Mouse (Mus musculus): ENCODE measurements at regions not wholly inside any gene's neighbourhood (a gene's known extent, or its start where the extent isn't known, plus 50 kb on each side); places are given as distances from the start of the nearest gene placed in this dataset.
A peak's percentile ranks its signal among the peaks of the same experiment; 100 is the strongest.

GRCm38 (mm10) chr5:62545785-62546184 is 220.2 kb downstream of the Arap2 start:
- ATAC-seq (replicated peaks; ENCODE audit: low FRiP score, low read depth) (no peak), DNase-seq (ENCODE audit: low spot score) (no peak)
- Histone ChIP-seq H3K4me3 (replicated peaks; ENCODE audit: low read depth, low read length) (no peak overlapping the region), H3K4me1 (replicated peaks; ENCODE audit: insufficient read depth, low read length) (no peaks in the 10 kb centered on the region), H3K36me3 (ENCODE audit: insufficient read depth, low read length) (no peaks in the 10 kb centered on the region), H3K4me2 (ENCODE audit: low read length) (no peak overlapping the region), H3K9ac (ENCODE audit: low read depth, low read length) (no peak overlapping the region), H3K9me3 (replicated peaks; ENCODE audit: low read length) (no peaks in the 10 kb centered on the region), H3K27ac (no peak overlapping the region), H3K27me3 (ENCODE audit: insufficient read depth, low read length) (no peaks in the 10 kb centered on the region)
- no peak for TF ChIP-seq CTCF (IDR thresholded peaks at IDR 0.05; ENCODE audit: low read depth)

GRCm38 (mm10) chr5:62539304-62539703 is 226.7 kb downstream of the Arap2 start:
- H3K9ac ChIP-seq (ENCODE audit: low read depth, low read length): no peak overlapping the region
- no peak overlapping the region for H3K4me2 ChIP-seq (ENCODE audit: low read length)
- TF ChIP-seq CTCF (IDR thresholded peaks at IDR 0.05; ENCODE audit: low read depth): no peak
- H3K27me3 ChIP-seq (ENCODE audit: insufficient read depth, low read length): no peaks in the 10 kb centered on the region
- no peak for DNase-seq (ENCODE audit: low spot score)
- no peak overlapping the region for H3K4me3 ChIP-seq (replicated peaks; ENCODE audit: low read depth, low read length)
- WGBS: 90% methylated on average over 2 of the region's 2 CpGs
- H3K27ac ChIP-seq: no peak overlapping the region
- H3K4me1 ChIP-seq (replicated peaks; ENCODE audit: insufficient read depth, low read length): no peaks in the 10 kb centered on the region
- ATAC-seq (replicated peaks; ENCODE audit: low FRiP score, low read depth): no peak
- no peaks in the 10 kb centered on the region for H3K36me3 ChIP-seq (ENCODE audit: insufficient read depth, low read length)
- no peaks in the 10 kb centered on the region for H3K9me3 ChIP-seq (replicated peaks; ENCODE audit: low read length)

- Histone ChIP-seq H3K27ac (no peak overlapping the region), H3K4me3 (replicated peaks; ENCODE audit: low read depth, low read length) (no peak overlapping the region), H3K4me1 (replicated peaks; ENCODE audit: insufficient read depth, low read length) (no peaks in the 10 kb centered on the region), H3K27me3 (ENCODE audit: insufficient read depth, low read length) (no peaks in the 10 kb centered on the region), H3K4me2 (ENCODE audit: low read length) (no peak overlapping the region), H3K36me3 (ENCODE audit: insufficient read depth, low read length) (no peaks in the 10 kb centered on the region), H3K9ac (ENCODE audit: low read depth, low read length) (no peak overlapping the region), H3K9me3 (replicated peaks; ENCODE audit: low read length) (no peaks in the 10 kb centered on the region)
- DNase-seq (ENCODE audit: low spot score): no peak
- no peak for ATAC-seq (replicated peaks; ENCODE audit: low FRiP score, low read depth)
- 88% methylated on average over 1 of the region's 1 CpGs for WGBS
- no peak for TF ChIP-seq CTCF (IDR thresholded peaks at IDR 0.05; ENCODE audit: low read depth)
These were observed 254.1 kb downstream of the Arap2 start for GRCm38 (mm10) chr5:62511827-62512226.

- Histone ChIP-seq H3K4me1 (replicated peaks; ENCODE audit: insufficient read depth, low read length) (no peaks in the 10 kb centered on the region), H3K9ac (ENCODE audit: low read depth, low read length) (no peak overlapping the region), H3K4me3 (replicated peaks; ENCODE audit: low read depth, low read length) (no peak overlapping the region), H3K9me3 (replicated peaks; ENCODE audit: low read length) (no peaks in the 10 kb centered on the region), H3K4me2 (ENCODE audit: low read length) (no peak overlapping the region), H3K36me3 (ENCODE audit: insufficient read depth, low read length) (no peaks in the 10 kb centered on the region), H3K27ac (no peak overlapping the region), H3K27me3 (ENCODE audit: insufficient read depth, low read length) (no peaks in the 10 kb centered on the region)
- TF ChIP-seq CTCF (IDR thresholded peaks at IDR 0.05; ENCODE audit: low read depth): no peak
- ATAC-seq (replicated peaks; ENCODE audit: low FRiP score, low read depth) (no peak; the same call in 1 of the 2 replicates), DNase-seq (ENCODE audit: low spot score) (peak; percentile 62)
- WGBS: 31% methylated on average over 5 of the region's 5 CpGs
These were observed 282.4 kb downstream of the Arap2 start for GRCm38 (mm10) chr5:62483521-62483920.

GRCm38 (mm10) chr5:62480967-62481366 is 285.0 kb downstream of the Arap2 start:
- ATAC-seq (replicated peaks; ENCODE audit: low FRiP score, low read depth) (no peak), DNase-seq (ENCODE audit: low spot score) (peak; percentile 45)
- H3K4me2 ChIP-seq (ENCODE audit: low read length): no peak overlapping the region
- peak; percentile 64 for TF ChIP-seq CTCF (IDR thresholded peaks at IDR 0.05; ENCODE audit: low read depth)
- H3K9me3 ChIP-seq (replicated peaks; ENCODE audit: low read length): no peaks in the 10 kb centered on the region
- 30% methylated on average over 1 of the region's 1 CpGs for WGBS
- H3K4me1 ChIP-seq (replicated peaks; ENCODE audit: insufficient read depth, low read length): no peaks in the 10 kb centered on the region
- H3K36me3 ChIP-seq (ENCODE audit: insufficient read depth, low read length): no peaks in the 10 kb centered on the region
- no peaks in the 10 kb centered on the region for H3K27me3 ChIP-seq (ENCODE audit: insufficient read depth, low read length)
- no peak overlapping the region for H3K27ac ChIP-seq
- no peak overlapping the region for H3K4me3 ChIP-seq (replicated peaks; ENCODE audit: low read depth, low read length)
- no peak overlapping the region for H3K9ac ChIP-seq (ENCODE audit: low read depth, low read length)

GRCm38 (mm10) chr5:62473412-62473811 is 292.5 kb downstream of the Arap2 start:
- no peak overlapping the region for H3K9ac ChIP-seq (ENCODE audit: low read depth, low read length)
- DNase-seq (ENCODE audit: low spot score) (no peak), ATAC-seq (replicated peaks; ENCODE audit: low FRiP score, low read depth) (no peak)
- no peak for TF ChIP-seq CTCF (IDR thresholded peaks at IDR 0.05; ENCODE audit: low read depth)
- H3K9me3 ChIP-seq (replicated peaks; ENCODE audit: low read length): no peaks in the 10 kb centered on the region
- no peak overlapping the region for H3K4me2 ChIP-seq (ENCODE audit: low read length)
- no peak overlapping the region for H3K27ac ChIP-seq
- H3K4me3 ChIP-seq (replicated peaks; ENCODE audit: low read depth, low read length): no peak overlapping the region
- 80% methylated on average over 3 of the region's 3 CpGs for WGBS
- no peaks in the 10 kb centered on the region for H3K27me3 ChIP-seq (ENCODE audit: insufficient read depth, low read length)
- no peaks in the 10 kb centered on the region for H3K4me1 ChIP-seq (replicated peaks; ENCODE audit: insufficient read depth, low read length)
- no peaks in the 10 kb centered on the region for H3K36me3 ChIP-seq (ENCODE audit: insufficient read depth, low read length)

GRCm38 (mm10) chr5:62466802-62467201 is 299.2 kb downstream of the Arap2 start:
- no peaks in the 10 kb centered on the region for H3K27me3 ChIP-seq (ENCODE audit: insufficient read depth, low read length)
- TF ChIP-seq CTCF (IDR thresholded peaks at IDR 0.05; ENCODE audit: low read depth): peak; percentile 39; the same call in 1 of the 2 replicates
- H3K36me3 ChIP-seq (ENCODE audit: insufficient read depth, low read length): no peaks in the 10 kb centered on the region
- H3K4me3 ChIP-seq (replicated peaks; ENCODE audit: low read depth, low read length): no peak overlapping the region
- no peak overlapping the region for H3K4me2 ChIP-seq (ENCODE audit: low read length)
- H3K4me1 ChIP-seq (replicated peaks; ENCODE audit: insufficient read depth, low read length): no peaks in the 10 kb centered on the region
- no peaks in the 10 kb centered on the region for H3K9me3 ChIP-seq (replicated peaks; ENCODE audit: low read length)
- H3K27ac ChIP-seq: no peak overlapping the region
- no peak overlapping the region for H3K9ac ChIP-seq (ENCODE audit: low read depth, low read length)
- ATAC-seq (replicated peaks; ENCODE audit: low FRiP score, low read depth): no peak
- DNase-seq (ENCODE audit: low spot score): no peak
- 76% methylated on average over 1 of the region's 1 CpGs for WGBS
